Mouse (Mus musculus) heart, postnatal 14 days (tissue): Measurements from ENCODE around the gene Ifna4. TPM values are rescaled to one million over a fixed set of nuclear protein-coding genes. Genes with fewer than 3 reads are reported as not detected.
A peak's percentile ranks its signal among the peaks of the same experiment; 100 is the strongest.
"Not testable (repeated sequence)": the region's sequence is repeated elsewhere in the genome, so short reads cannot be mapped to it uniquely, and the experiment has no call there.

ENCODE experiments used
- DNase-seq, 2 experiments: peaks; one replicate each; pipeline ENCODE4 v3.0.0; 2021 to 2022
- intact Hi-C: fragments of 180-260 bp; cut with DNase I; formaldehyde crosslinking; loops from one replicate; pipeline ENCODE4 v1.15.1; 2025
- long read RNA-seq, 2 experiments: library from polyadenylated mRNA; stranded (forward); transcript quantifications; one replicate each; pipeline ENCODE4 v2.0.0; 2021
- total RNA-seq, 2 experiments: library from RNA; stranded (reverse); gene quantifications; 2 replicates each; pipeline ENCODE4 v1.2.3; 2021

Ifna4 gene
- not detected for total RNA-seq
- long read RNA-seq, experiment 1 = 0 reads
- long read RNA-seq, experiment 2 = 0 reads

GRCm38 (mm10) chr4:88841438-88841911, at the start of gene Ifna4:
Gene Ifna4, plus strand, starts transcription at chr4:88841861.
- no peak for DNase-seq
- intact Hi-C loops = no loop called here

- intact Hi-C loops = not testable (repeated sequence)
- DNase-seq = peak; percentile 70 to 78
Observed at GRCm38 (mm10) chr4:88793936-88794675, 47.6 kb upstream of the Ifna4 start, which contains the start of gene Gm13275. Gene Gm13275, plus strand, starts transcription at chr4:88794487.

GRCm38 (mm10) chr4:88797097-88797496, 44.6 kb upstream of the Ifna4 start, which contains the start of gene Gm13279:
Gene Gm13279, plus strand, starts transcription at chr4:88797397.
- intact Hi-C loops, DNase-seq: not testable (repeated sequence)

- DNase-seq, intact Hi-C loops: not testable (repeated sequence)
Observed at GRCm38 (mm10) chr4:88799365-88799764, 42.3 kb upstream of the Ifna4 start, which contains the start of gene Gm13285. Gene Gm13285, plus strand, starts transcription at chr4:88799665.

- intact Hi-C loops, DNase-seq: not testable (repeated sequence)
Observed at GRCm38 (mm10) chr4:88802954-88803353, 38.7 kb upstream of the Ifna4 start, which contains the start of gene Gm13287. Gene Gm13287, plus strand, starts transcription at chr4:88803254.

GRCm38 (mm10) chr4:88805231-88805630, 36.4 kb upstream of the Ifna4 start, which contains the start of gene Gm13288:
Gene Gm13288, plus strand, starts transcription at chr4:88805531.
- DNase-seq, intact Hi-C loops: not testable (repeated sequence)

GRCm38 (mm10) chr4:88805761-88806160, 35.9 kb upstream of the Ifna4 start:
- DNase-seq = peak; percentile 44 to 51
- intact Hi-C loops = not testable (repeated sequence)

GRCm38 (mm10) chr4:88815928-88816327, 25.7 kb upstream of the Ifna4 start, which contains the start of gene Ifna7:
Gene Ifna7, plus strand, starts transcription at chr4:88816228.
- no peak for DNase-seq
- intact Hi-C loops = loop anchor here (5.0 kb wide), 1 partner anchor 134 kb away; the partner anchor contains the start of gene Ifna2

- DNase-seq = no peak
- intact Hi-C loops = loop anchor here (5.0 kb wide), 1 partner anchor 137 kb away; the partner anchor contains the start of gene Ifna2
Observed at GRCm38 (mm10) chr4:88819659-88820058, 22.0 kb upstream of the Ifna4 start, which contains the start of gene Ifna11. Gene Ifna11, plus strand, starts transcription at chr4:88819959.

- peak in 1 of 2 experiments; percentile 12 for DNase-seq
- intact Hi-C loops = no loop called here
Observed at GRCm38 (mm10) chr4:88822995-88823394, 18.7 kb upstream of the Ifna4 start.

GRCm38 (mm10) chr4:88827116-88827515, 14.5 kb upstream of the Ifna4 start, which contains the start of gene Ifna6:
Gene Ifna6, plus strand, starts transcription at chr4:88827416.
- intact Hi-C loops, DNase-seq: not testable (repeated sequence)

- intact Hi-C loops = no loop called here
- DNase-seq = peak; percentile 5 to 36
Observed at GRCm38 (mm10) chr4:88830523-88830922, 11.1 kb upstream of the Ifna4 start.

- intact Hi-C loops, DNase-seq: not testable (repeated sequence)
Observed at GRCm38 (mm10) chr4:88835225-88835624, 6.4 kb upstream of the Ifna4 start, which contains the start of gene Ifna5. Gene Ifna5, plus strand, starts transcription at chr4:88835525.

GRCm38 (mm10) chr4:88838828-88839227, 2.8 kb upstream of the Ifna4 start:
- intact Hi-C loops = no loop called here
- DNase-seq = peak in 1 of 2 experiments; percentile 2

- intact Hi-C loops = no loop called here
- no peak for DNase-seq
Observed at GRCm38 (mm10) chr4:88840058-88840457, 1.6 kb upstream of the Ifna4 start.

GRCm38 (mm10) chr4:88845334-88845733, 3.7 kb downstream of the Ifna4 start:
- intact Hi-C loops = no loop called here
- DNase-seq = no peak

GRCm38 (mm10) chr4:88849698-88850097, 8.0 kb downstream of the Ifna4 start, which contains the start of gene Ifna1:
Gene Ifna1, plus strand, starts transcription at chr4:88850087.
- no peak for DNase-seq
- intact Hi-C loops = no loop called here

- intact Hi-C loops = no loop called here
Observed at GRCm38 (mm10) chr4:88851026-88851763, 9.5 kb downstream of the Ifna4 start.

GRCm38 (mm10) chr4:88859214-88859613, 17.6 kb downstream of the Ifna4 start:
- intact Hi-C loops = no loop called here
- DNase-seq = no peak

More at GRCm38 (mm10) chr4:88851026-88851763, 9.5 kb downstream of the Ifna4 start:
- no peak for DNase-seq

GRCm38 (mm10) chr4:88863309-88863708, 21.6 kb downstream of the Ifna4 start:
- intact Hi-C loops = no loop called here
- no peak for DNase-seq
